Mouse (Mus musculus): ENCODE measurements around the gene Platr17. TPM values are rescaled to one million over a fixed set of nuclear protein-coding genes. Genes with fewer than 3 reads are reported as not detected.
"Not testable (repeated sequence)": the region's sequence is repeated elsewhere in the genome, so short reads cannot be mapped to it uniquely, and the experiment has no call there.

Platr17 gene
- total and polyA plus RNA-seq, 3 experiments: not detected

GRCm38 (mm10) chr17:33891892-33892291 lies 13.0 kb upstream of the Platr17 start:
- not testable (repeated sequence) for H3K4me3 ChIP-seq (ENCODE audit: control insufficient read depth in 1 of 2, insufficient read depth in 1 of 2, low read depth in 2 of 2, low read length in 2 of 2); H3K27ac ChIP-seq (ENCODE audit: control insufficient read depth, low read depth, low read length); H3K9me3 ChIP-seq (replicated peaks; ENCODE audit: insufficient read depth, low read length); H3K27me3 ChIP-seq (ENCODE audit: control insufficient read depth in 1 of 2, insufficient read depth in 2 of 2, low read length in 2 of 2); H3K9ac ChIP-seq (ENCODE audit: control insufficient read depth, low read depth, low read length, poor library complexity, severe bottlenecking); DNase-seq (ENCODE audit: low read depth, low spot score)
- Histone ChIP-seq H3K4me1 (ENCODE audit: control insufficient read depth in 1 of 2, insufficient read depth in 2 of 2, low read length in 2 of 2) (peaks cover 4 to 18% of the 10 kb centered on the region in 2 experiments), H3K79me2 (ENCODE audit: control insufficient read depth, insufficient read depth, low read length, poor library complexity) (peaks cover 27% of the 10 kb centered on the region), H3K36me3 (ENCODE audit: control insufficient read depth in 1 of 2, insufficient read depth in 2 of 2, low read length in 2 of 2) (peaks cover 0 to 16% of the 10 kb centered on the region in 2 experiments; a peak in 2 of 4 replicates)
- TF ChIP-seq ZNF384 (IDR thresholded peaks at IDR 0.05; ENCODE audit: low read depth, low read length) (peak; percentile 41; the same call in 1 of the 2 replicates), CTCF (IDR thresholded peaks at IDR 0.05 in 2 of 3, conservative IDR thresholded peaks at IDR 0.05 in 1 of 3; ENCODE audit: control insufficient read depth in 1 of 3, insufficient read depth in 1 of 3, low read depth in 2 of 3, low read length in 3 of 3, poor library complexity in 1 of 3, severe bottlenecking in 1 of 3) (0 out of 6 replicates have a peak, but pooled peaks of 2 of the 3 experiments have one; percentile 2 to 9)

- no peaks in the 10 kb centered on the region for H3K9me3 ChIP-seq (replicated peaks; ENCODE audit: insufficient read depth, low read length)
- peaks cover 26% of the 10 kb centered on the region for H3K79me2 ChIP-seq (ENCODE audit: control insufficient read depth, insufficient read depth, low read length, poor library complexity)
- H3K27me3 ChIP-seq (ENCODE audit: control insufficient read depth in 1 of 2, insufficient read depth in 2 of 2, low read length in 2 of 2): no peaks in the 10 kb centered on the region
- no peak for DNase-seq (ENCODE audit: low read depth, low spot score)
- TF ChIP-seq CHD1 (IDR thresholded peaks at IDR 0.05; ENCODE audit: low read depth, low read length) (no peak), KAT2A (conservative IDR thresholded peaks at IDR 0.05; ENCODE audit: low read depth, low read length) (no peak), RAD21 (IDR thresholded peaks at IDR 0.05; ENCODE audit: low read depth, low read length) (no peak), CTCF (IDR thresholded peaks at IDR 0.05 in 2 of 3, conservative IDR thresholded peaks at IDR 0.05 in 1 of 3; ENCODE audit: control insufficient read depth in 1 of 3, insufficient read depth in 1 of 3, low read depth in 2 of 3, low read length in 3 of 3, poor library complexity in 1 of 3, severe bottlenecking in 1 of 3) (no peak), TAL1 (IDR thresholded peaks at IDR 0.05; ENCODE audit: low read length) (no peak), JUND (IDR thresholded peaks at IDR 0.05; ENCODE audit: low read depth, low read length) (no peak), MYB (IDR thresholded peaks at IDR 0.05; ENCODE audit: low read depth, low read length) (no peak), ZMIZ1 (IDR thresholded peaks at IDR 0.05; ENCODE audit: low read depth, low read length) (no peak), ZC3H11A (IDR thresholded peaks at IDR 0.05; ENCODE audit: low read depth, low read length) (no peak), ETS1 (IDR thresholded peaks at IDR 0.05; ENCODE audit: low read depth, low read length) (no peak), MAZ (IDR thresholded peaks at IDR 0.05; ENCODE audit: low read depth, low read length) (no peak), USF1 (IDR thresholded peaks at IDR 0.05; ENCODE audit: low read depth, low read length) (no peak), TBP (IDR thresholded peaks at IDR 0.05; ENCODE audit: low read depth, low read length) (no peak), NRF1 (IDR thresholded peaks at IDR 0.05; ENCODE audit: insufficient read depth, low read depth, low read length, poor library complexity, severe bottlenecking) (no peak)
- no peak overlapping the region for H3K27ac ChIP-seq (ENCODE audit: control insufficient read depth, low read depth, low read length)
- H3K4me3 ChIP-seq (ENCODE audit: control insufficient read depth in 1 of 2, insufficient read depth in 1 of 2, low read depth in 2 of 2, low read length in 2 of 2): no peak overlapping the region
- no peak overlapping the region for H3K9ac ChIP-seq (ENCODE audit: control insufficient read depth, low read depth, low read length, poor library complexity, severe bottlenecking)
- peaks cover 5 to 18% of the 10 kb centered on the region in 2 experiments for H3K4me1 ChIP-seq (ENCODE audit: control insufficient read depth in 1 of 2, insufficient read depth in 2 of 2, low read length in 2 of 2)
- peaks cover 0 to 16% of the 10 kb centered on the region in 2 experiments; a peak in 2 of 4 replicates for H3K36me3 ChIP-seq (ENCODE audit: control insufficient read depth in 1 of 2, insufficient read depth in 2 of 2, low read length in 2 of 2)
These were observed 12.5 kb upstream of the Platr17 start for GRCm38 (mm10) chr17:33892429-33892828.

- peaks cover 0 to 17% of the 10 kb centered on the region in 2 experiments; a peak in 2 of 4 replicates for H3K36me3 ChIP-seq (ENCODE audit: control insufficient read depth in 1 of 2, insufficient read depth in 2 of 2, low read length in 2 of 2)
These were observed 11.9 kb upstream of the Platr17 start for GRCm38 (mm10) chr17:33893011-33893410.

More at GRCm38 (mm10) chr17:33893011-33893410, 11.9 kb upstream of the Platr17 start:
- not testable (repeated sequence) for H3K4me3 ChIP-seq (ENCODE audit: control insufficient read depth in 1 of 2, insufficient read depth in 1 of 2, low read depth in 2 of 2, low read length in 2 of 2); H3K27me3 ChIP-seq (ENCODE audit: control insufficient read depth in 1 of 2, insufficient read depth in 2 of 2, low read length in 2 of 2); H3K27ac ChIP-seq (ENCODE audit: control insufficient read depth, low read depth, low read length); H3K9ac ChIP-seq (ENCODE audit: control insufficient read depth, low read depth, low read length, poor library complexity, severe bottlenecking); DNase-seq (ENCODE audit: low read depth, low spot score); H3K9me3 ChIP-seq (replicated peaks; ENCODE audit: insufficient read depth, low read length)
- peaks cover 23% of the 10 kb centered on the region for H3K79me2 ChIP-seq (ENCODE audit: control insufficient read depth, insufficient read depth, low read length, poor library complexity)
- H3K4me1 ChIP-seq (ENCODE audit: control insufficient read depth in 1 of 2, insufficient read depth in 2 of 2, low read length in 2 of 2): peaks cover 6 to 19% of the 10 kb centered on the region in 2 experiments
